Mouse (Mus musculus): ENCODE measurements at regions not wholly inside any gene's neighbourhood (a gene's known extent, or its start where the extent isn't known, plus 50 kb on each side); places are given as distances from the start of the nearest gene placed in this dataset.
"Not testable (repeated sequence)": the region's sequence is repeated elsewhere in the genome, so short reads cannot be mapped to it uniquely, and the experiment has no call there.

DNA sequence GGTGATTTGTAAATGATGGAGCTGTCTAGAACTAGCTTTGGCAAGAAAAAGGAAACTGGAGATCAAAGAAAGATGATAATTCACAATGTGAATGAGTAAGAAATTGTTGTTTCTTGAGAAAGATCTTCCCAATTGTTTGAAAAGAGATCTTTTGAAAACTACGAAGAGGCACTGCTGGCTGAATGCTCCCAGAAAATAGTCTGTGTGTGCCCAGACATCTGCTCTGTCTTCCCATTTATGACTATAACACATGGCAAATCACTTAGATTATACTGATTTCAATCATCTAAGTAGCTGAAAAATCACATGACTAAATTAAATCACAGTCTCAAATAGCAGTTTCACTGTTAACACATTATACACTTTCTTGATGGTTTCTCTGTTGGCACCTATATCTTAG lies 434.2 kb upstream of the Sema6d start:
- Histone ChIP-seq H3K36me3 (no peaks in the 10 kb centered on the region), H3K27me3 (no peaks in the 10 kb centered on the region), H3K4me2 (no peak overlapping the region), H3K27ac (no peak overlapping the region), H3K9ac (no peak overlapping the region), H3K9me3 (no peaks in the 10 kb centered on the region), H3K4me3 (no peak overlapping the region), H3K4me1 (no peaks in the 10 kb centered on the region)
- WGBS: 84% methylated on average over 1 of the region's 1 CpGs
- ATAC-seq (ENCODE audit: insufficient number of reproducible peaks, low FRiP score, low TSS enrichment, low read depth): no peak

GRCm38 (mm10) chr2:123688290-123689030 lies 401.3 kb upstream of the Sema6d start:
- no peak overlapping the region for H3K4me2 ChIP-seq
- no peaks in the 10 kb centered on the region for H3K27me3 ChIP-seq
- no peaks in the 10 kb centered on the region for H3K4me1 ChIP-seq
- H3K4me3 ChIP-seq: no peak overlapping the region
- no peaks in the 10 kb centered on the region for H3K9me3 ChIP-seq
- no peaks in the 10 kb centered on the region for H3K36me3 ChIP-seq
- ATAC-seq (ENCODE audit: insufficient number of reproducible peaks, low FRiP score, low TSS enrichment, low read depth): no peak
- no peak overlapping the region for H3K9ac ChIP-seq
- WGBS: 75% methylated on average over 4 of the region's 4 CpGs
- no peak overlapping the region for H3K27ac ChIP-seq

GRCm38 (mm10) chr2:123689801-123690200 lies 400.0 kb upstream of the Sema6d start:
- Histone ChIP-seq H3K4me2 (no peak overlapping the region), H3K9ac (no peak overlapping the region), H3K9me3 (no peaks in the 10 kb centered on the region), H3K36me3 (no peaks in the 10 kb centered on the region), H3K4me1 (no peaks in the 10 kb centered on the region), H3K27ac (no peak overlapping the region), H3K4me3 (no peak overlapping the region), H3K27me3 (no peaks in the 10 kb centered on the region)
- no peak for ATAC-seq (ENCODE audit: insufficient number of reproducible peaks, low FRiP score, low TSS enrichment, low read depth)
- 71% methylated on average over 1 of the region's 1 CpGs for WGBS

DNA sequence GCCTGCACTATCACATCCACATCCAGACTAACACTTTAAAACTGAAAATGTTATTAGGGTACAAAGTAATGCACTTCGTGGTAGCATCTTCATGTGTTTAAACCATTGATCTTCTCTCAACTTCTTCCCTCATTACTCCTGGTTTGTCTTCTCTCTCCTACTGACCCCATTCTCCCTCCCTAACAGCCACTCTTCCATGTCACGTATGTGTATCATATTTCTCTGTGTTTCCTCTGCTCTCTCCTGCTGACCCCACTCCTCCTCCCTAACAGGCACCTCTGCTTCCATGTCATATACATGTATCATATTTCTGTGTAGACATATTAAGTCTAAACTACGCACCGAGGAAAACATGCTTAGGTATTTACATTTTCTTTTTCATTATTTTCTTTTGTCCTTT lies 350.1 kb upstream of the Sema6d start:
- Histone ChIP-seq H3K36me3 (no peaks in the 10 kb centered on the region), H3K9ac (no peak overlapping the region), H3K27ac (no peak overlapping the region), H3K4me3 (no peak overlapping the region), H3K9me3 (no peaks in the 10 kb centered on the region), H3K27me3 (no peaks in the 10 kb centered on the region), H3K4me2 (no peak overlapping the region), H3K4me1 (no peaks in the 10 kb centered on the region)
- 79% methylated on average over 4 of the region's 4 CpGs for WGBS
- ATAC-seq (ENCODE audit: insufficient number of reproducible peaks, low FRiP score, low TSS enrichment, low read depth): no peak

DNA sequence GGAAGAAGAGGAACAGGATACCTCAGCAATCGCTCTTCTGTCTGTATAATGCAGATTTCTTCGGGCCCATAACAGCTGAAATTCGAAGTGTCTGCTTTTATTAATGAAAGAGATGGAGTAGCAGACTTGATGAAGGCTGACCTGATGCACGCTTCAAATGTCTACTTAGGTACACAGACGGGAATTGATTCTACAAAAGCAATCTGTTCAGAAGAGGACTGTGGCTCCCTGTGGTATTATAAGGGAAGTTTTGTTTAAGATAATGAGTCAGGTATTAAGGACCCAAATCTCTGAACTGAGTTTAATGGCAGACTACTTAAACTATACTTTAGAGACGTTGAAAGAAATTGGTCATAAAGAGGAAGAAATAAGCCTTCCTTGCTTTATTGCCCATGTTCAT lies 349.2 kb upstream of the Sema6d start:
- ATAC-seq (ENCODE audit: insufficient number of reproducible peaks, low FRiP score, low TSS enrichment, low read depth): no peak
- no peak overlapping the region for H3K9ac ChIP-seq
- no peak overlapping the region for H3K4me3 ChIP-seq
- no peak overlapping the region for H3K4me2 ChIP-seq
- 78% methylated on average over 6 of the region's 6 CpGs for WGBS
- H3K9me3 ChIP-seq: no peaks in the 10 kb centered on the region
- no peaks in the 10 kb centered on the region for H3K4me1 ChIP-seq
- H3K36me3 ChIP-seq: no peaks in the 10 kb centered on the region
- H3K27me3 ChIP-seq: no peaks in the 10 kb centered on the region
- H3K27ac ChIP-seq: no peak overlapping the region

- H3K4me3 ChIP-seq: peak overlapping the region; percentile 19; the same call in 1 of the 2 replicates
- WGBS: 76% methylated on average over 7 of the region's 7 CpGs
- no peaks in the 10 kb centered on the region for H3K36me3 ChIP-seq
- H3K27ac ChIP-seq: no peak overlapping the region
- no peak for ATAC-seq (ENCODE audit: insufficient number of reproducible peaks, low FRiP score, low TSS enrichment, low read depth)
- no peaks in the 10 kb centered on the region for H3K4me1 ChIP-seq
- no peak overlapping the region for H3K9ac ChIP-seq
- H3K9me3 ChIP-seq: no peaks in the 10 kb centered on the region
- H3K27me3 ChIP-seq: no peaks in the 10 kb centered on the region
- no peak overlapping the region for H3K4me2 ChIP-seq
Measured at GRCm38 (mm10) chr2:123754220-123754619, 335.5 kb upstream of the Sema6d start.

DNA sequence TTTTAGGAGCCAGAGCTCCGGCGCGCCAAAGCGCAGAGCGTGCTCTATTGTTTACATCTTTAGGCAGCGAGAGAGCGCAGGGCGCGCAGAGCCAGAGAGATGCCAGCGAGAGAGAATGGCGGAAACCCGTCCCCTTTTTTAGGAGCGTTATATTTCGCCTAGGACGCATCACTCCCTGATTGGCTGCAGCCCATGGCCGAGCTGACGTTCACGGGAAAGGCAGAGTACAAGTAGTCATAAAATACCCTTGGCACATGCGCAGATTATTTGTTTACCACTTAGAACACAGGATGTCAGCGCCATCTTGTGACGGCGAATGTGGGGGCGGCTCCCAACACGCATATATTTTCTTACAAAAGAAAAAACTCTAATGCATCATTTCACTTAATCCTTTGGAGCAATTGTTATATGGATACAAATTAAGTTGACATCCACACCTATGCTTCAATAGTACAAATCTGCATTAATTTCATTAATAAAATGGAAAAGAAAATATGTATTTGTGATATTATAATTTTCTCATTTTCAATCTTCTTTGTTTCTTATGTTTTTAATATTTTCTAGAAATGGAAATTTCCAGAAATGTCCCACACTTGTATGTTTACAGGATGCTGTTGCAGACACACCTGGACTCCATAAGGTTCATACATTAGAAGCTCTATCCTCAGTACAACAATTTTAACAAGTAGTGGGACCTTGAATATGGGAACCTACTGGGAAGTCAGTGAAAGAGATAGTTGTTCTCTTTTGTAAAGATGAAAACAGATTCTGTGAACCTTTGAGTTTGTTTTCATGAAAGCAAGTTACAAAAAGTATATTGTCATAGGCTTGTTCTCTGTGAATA lies 334.9 kb upstream of the Sema6d start:
- not testable (repeated sequence) for H3K9me3 ChIP-seq; ATAC-seq (ENCODE audit: insufficient number of reproducible peaks, low FRiP score, low TSS enrichment, low read depth); H3K36me3 ChIP-seq; H3K4me1 ChIP-seq; H3K27me3 ChIP-seq; H3K4me2 ChIP-seq; H3K27ac ChIP-seq; H3K9ac ChIP-seq
- H3K4me3 ChIP-seq: peak overlapping the region; percentile 19; the same call in 1 of the 2 replicates
- WGBS: 43% methylated on average over 18 of the region's 24 CpGs

GRCm38 (mm10) chr2:123799226-123799786 lies 290.5 kb upstream of the Sema6d start:
- H3K4me2 ChIP-seq: no peak overlapping the region
- no peak overlapping the region for H3K27ac ChIP-seq
- no peaks in the 10 kb centered on the region for H3K9me3 ChIP-seq
- H3K4me3 ChIP-seq: no peak overlapping the region
- H3K36me3 ChIP-seq: no peaks in the 10 kb centered on the region
- ATAC-seq (ENCODE audit: insufficient number of reproducible peaks, low FRiP score, low TSS enrichment, low read depth): no peak
- no peaks in the 10 kb centered on the region for H3K27me3 ChIP-seq
- no peaks in the 10 kb centered on the region for H3K4me1 ChIP-seq
- no peak overlapping the region for H3K9ac ChIP-seq
- 91% methylated on average over 3 of the region's 3 CpGs for WGBS

- Histone ChIP-seq H3K27ac (no peak overlapping the region), H3K4me1 (no peaks in the 10 kb centered on the region), H3K27me3 (no peaks in the 10 kb centered on the region), H3K4me3 (no peak overlapping the region), H3K36me3 (no peaks in the 10 kb centered on the region), H3K9ac (no peak overlapping the region), H3K4me2 (no peak overlapping the region), H3K9me3 (no peaks in the 10 kb centered on the region)
- no peak for ATAC-seq (ENCODE audit: insufficient number of reproducible peaks, low FRiP score, low TSS enrichment, low read depth)
- WGBS: 78% methylated on average over 2 of the region's 2 CpGs
Measured at GRCm38 (mm10) chr2:123805646-123806045, 284.1 kb upstream of the Sema6d start.

DNA sequence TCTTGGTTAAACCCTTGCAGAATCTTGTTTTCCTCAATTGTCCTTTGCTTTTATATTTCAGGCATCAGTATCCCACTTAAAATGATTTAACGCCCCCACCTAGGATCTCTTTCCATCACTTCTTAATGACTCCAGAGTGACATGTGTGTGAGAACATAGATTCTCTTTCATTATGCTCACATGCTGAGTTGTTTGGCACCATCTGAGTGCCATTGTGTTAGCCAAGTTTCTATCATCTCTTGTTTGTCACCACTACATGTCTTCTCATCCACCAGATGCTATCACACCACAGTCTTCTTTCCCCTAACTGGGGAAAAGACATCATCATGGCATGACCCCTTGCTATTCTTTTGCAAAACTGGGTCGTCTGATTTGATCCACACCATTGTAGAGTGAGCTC lies 283.4 kb upstream of the Sema6d start:
- Histone ChIP-seq H3K9ac (no peak overlapping the region), H3K4me2 (no peak overlapping the region), H3K4me3 (no peak overlapping the region), H3K9me3 (no peaks in the 10 kb centered on the region), H3K27ac (no peak overlapping the region), H3K27me3 (no peaks in the 10 kb centered on the region), H3K36me3 (no peaks in the 10 kb centered on the region), H3K4me1 (no peaks in the 10 kb centered on the region)
- no peak for ATAC-seq (ENCODE audit: insufficient number of reproducible peaks, low FRiP score, low TSS enrichment, low read depth)
- WGBS: 75% methylated on average over 2 of the region's 2 CpGs

- no peak overlapping the region for H3K27ac ChIP-seq
- WGBS: 62% methylated on average over 15 of the region's 15 CpGs
- no peaks in the 10 kb centered on the region for H3K4me1 ChIP-seq
- H3K9me3 ChIP-seq: no peaks in the 10 kb centered on the region
- no peak overlapping the region for H3K4me2 ChIP-seq
- H3K4me3 ChIP-seq: no peak overlapping the region
- no peaks in the 10 kb centered on the region for H3K36me3 ChIP-seq
- no peaks in the 10 kb centered on the region for H3K27me3 ChIP-seq
- H3K9ac ChIP-seq: no peak overlapping the region
- no peak for ATAC-seq (ENCODE audit: insufficient number of reproducible peaks, low FRiP score, low TSS enrichment, low read depth)
Measured at GRCm38 (mm10) chr2:123813182-123813949, 276.4 kb upstream of the Sema6d start.
